Mouse (Mus musculus): ENCODE data around the gene Zfp558.
"Not testable (repeated sequence)": the region's sequence is repeated elsewhere in the genome, so short reads cannot be mapped to it uniquely, and the experiment has no call there.

DNA sequence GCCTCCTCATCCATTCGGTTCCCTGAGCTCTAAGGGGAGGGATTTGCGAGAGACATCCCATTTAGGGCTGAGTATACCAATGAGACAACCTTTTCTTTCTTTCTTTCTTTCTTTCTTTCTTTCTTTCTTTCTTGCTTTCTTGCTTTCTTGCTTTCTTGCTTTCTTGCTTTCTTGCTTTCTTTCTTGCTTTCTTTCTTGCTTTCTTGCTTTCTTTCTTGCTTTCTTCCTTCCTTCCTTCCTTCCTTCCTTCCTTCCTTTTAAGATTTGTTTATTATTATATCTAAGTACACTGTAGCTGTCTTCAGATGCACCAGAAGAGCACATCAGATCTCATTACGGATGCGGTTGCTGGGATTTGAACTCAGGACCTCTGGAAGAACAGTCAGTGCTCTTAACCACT is 65.7 kb downstream of the Zfp558 start:
- TF ChIP-seq POLR2A (IDR thresholded peaks at IDR 0.05; ENCODE audit: low read depth, low read length); CTCF (IDR thresholded peaks at IDR 0.05; ENCODE audit: extremely low read depth, insufficient read depth, insufficient read length, insufficient replicate concordance): not testable (repeated sequence)
